Mouse (Mus musculus): ENCODE measurements around the gene Zfp667. TPM values are rescaled to one million over a fixed set of nuclear protein-coding genes. Genes with fewer than 3 reads are reported as not detected.
"Not testable (repeated sequence)": the region's sequence is repeated elsewhere in the genome, so short reads cannot be mapped to it uniquely, and the experiment has no call there.

Zfp667 gene
- polyA plus RNA-seq (2012; ENCODE audit: insufficient read depth, insufficient read length, low replicate concordance, missing spikeins), result not detected in 2 replicates

- H3K27ac ChIP-seq (ENCODE audit: insufficient read depth, low read depth, low read length), result peak within 1 kb of the TSS; percentile 75
- peaks cover 9% of the 10 kb centered on the region; the same call in 1 of the 2 replicates for H3K4me1 ChIP-seq (ENCODE audit: control insufficient read depth, insufficient read depth, low read length)
- H3K4me3 ChIP-seq (ENCODE audit: insufficient read depth, low read depth, low read length), result peak within 1 kb of the TSS; percentile 50
- peak; percentile 71 for TF ChIP-seq POLR2A (IDR thresholded peaks at IDR 0.05; ENCODE audit: insufficient read depth, low read depth, low read length)
- no peak for TF ChIP-seq CTCF (IDR thresholded peaks at IDR 0.05; ENCODE audit: insufficient read depth, low read depth, low read length)
- WGBS, result 2% methylated on average over 50 of the region's 50 CpGs
Observed at GRCm38 (mm10) chr7:6285842-6286705, at the start of gene Zfp667. Zfp667 (plus strand) TSS chr7:6286579.

GRCm38 (mm10) chr7:6239787-6240186 lies 46.6 kb upstream of the Zfp667 start:
- H3K4me1 ChIP-seq (ENCODE audit: control insufficient read depth, insufficient read depth, low read length), result no peaks in the 10 kb centered on the region
- H3K4me3 ChIP-seq (ENCODE audit: insufficient read depth, low read depth, low read length), result no peak overlapping the region
- no peak overlapping the region for H3K27ac ChIP-seq (ENCODE audit: insufficient read depth, low read depth, low read length)
- TF ChIP-seq CTCF (IDR thresholded peaks at IDR 0.05; ENCODE audit: insufficient read depth, low read depth, low read length), result no peak
- TF ChIP-seq POLR2A (IDR thresholded peaks at IDR 0.05; ENCODE audit: insufficient read depth, low read depth, low read length), result no peak
- WGBS, result 52% methylated on average over 11 of the region's 11 CpGs

GRCm38 (mm10) chr7:6240841-6241425 lies 45.4 kb upstream of the Zfp667 start:
- H3K27ac ChIP-seq (ENCODE audit: insufficient read depth, low read depth, low read length); H3K4me1 ChIP-seq (ENCODE audit: control insufficient read depth, insufficient read depth, low read length); H3K4me3 ChIP-seq (ENCODE audit: insufficient read depth, low read depth, low read length): not testable (repeated sequence)
- 13% methylated on average over 1 of the region's 1 CpGs for WGBS

- TF ChIP-seq CTCF (IDR thresholded peaks at IDR 0.05; ENCODE audit: insufficient read depth, low read depth, low read length), result no peak
- no peak for TF ChIP-seq POLR2A (IDR thresholded peaks at IDR 0.05; ENCODE audit: insufficient read depth, low read depth, low read length)
- WGBS, result 56% methylated on average over 11 of the region's 11 CpGs
- H3K4me1 ChIP-seq (ENCODE audit: control insufficient read depth, insufficient read depth, low read length), result no peaks in the 10 kb centered on the region
- no peak overlapping the region for H3K4me3 ChIP-seq (ENCODE audit: insufficient read depth, low read depth, low read length)
- H3K27ac ChIP-seq (ENCODE audit: insufficient read depth, low read depth, low read length), result no peak overlapping the region
Observed at GRCm38 (mm10) chr7:6244361-6245292, 41.8 kb upstream of the Zfp667 start.

- H3K27ac ChIP-seq (ENCODE audit: insufficient read depth, low read depth, low read length), result no peak within 1 kb of the TSS
- H3K4me1 ChIP-seq (ENCODE audit: control insufficient read depth, insufficient read depth, low read length), result no peaks in the 10 kb centered on the region
- WGBS, result 80% methylated on average over 6 of the region's 6 CpGs
- TF ChIP-seq POLR2A (IDR thresholded peaks at IDR 0.05; ENCODE audit: insufficient read depth, low read depth, low read length), result no peak
- H3K4me3 ChIP-seq (ENCODE audit: insufficient read depth, low read depth, low read length), result no peak within 1 kb of the TSS
Observed at GRCm38 (mm10) chr7:6252410-6252809, 34.0 kb upstream of the Zfp667 start, which contains the start of gene Epp13. Epp13 (plus strand) TSS chr7:6252710.

GRCm38 (mm10) chr7:6254451-6254850 lies 31.9 kb upstream of the Zfp667 start:
- 88% methylated on average over 5 of the region's 5 CpGs for WGBS
- no peaks in the 10 kb centered on the region for H3K4me1 ChIP-seq (ENCODE audit: control insufficient read depth, insufficient read depth, low read length)
- H3K4me3 ChIP-seq (ENCODE audit: insufficient read depth, low read depth, low read length), result no peak overlapping the region
- no peak overlapping the region for H3K27ac ChIP-seq (ENCODE audit: insufficient read depth, low read depth, low read length)
- TF ChIP-seq POLR2A (IDR thresholded peaks at IDR 0.05; ENCODE audit: insufficient read depth, low read depth, low read length) (no peak), CTCF (IDR thresholded peaks at IDR 0.05; ENCODE audit: insufficient read depth, low read depth, low read length) (no peak)

GRCm38 (mm10) chr7:6257386-6257785 lies 29.0 kb upstream of the Zfp667 start:
- Histone ChIP-seq H3K4me1 (ENCODE audit: control insufficient read depth, insufficient read depth, low read length) (no peaks in the 10 kb centered on the region), H3K4me3 (ENCODE audit: insufficient read depth, low read depth, low read length) (no peak overlapping the region), H3K27ac (ENCODE audit: insufficient read depth, low read depth, low read length) (no peak overlapping the region)
- TF ChIP-seq POLR2A (IDR thresholded peaks at IDR 0.05; ENCODE audit: insufficient read depth, low read depth, low read length), result no peak
- TF ChIP-seq CTCF (IDR thresholded peaks at IDR 0.05; ENCODE audit: insufficient read depth, low read depth, low read length), result no peak
- 86% methylated on average over 4 of the region's 4 CpGs for WGBS

GRCm38 (mm10) chr7:6258232-6259220 lies 27.9 kb upstream of the Zfp667 start:
- no peak overlapping the region for H3K4me3 ChIP-seq (ENCODE audit: insufficient read depth, low read depth, low read length)
- TF ChIP-seq CTCF (IDR thresholded peaks at IDR 0.05; ENCODE audit: insufficient read depth, low read depth, low read length) (no peak), POLR2A (IDR thresholded peaks at IDR 0.05; ENCODE audit: insufficient read depth, low read depth, low read length) (no peak)
- H3K27ac ChIP-seq (ENCODE audit: insufficient read depth, low read depth, low read length), result no peak overlapping the region
- 32% methylated on average over 16 of the region's 16 CpGs for WGBS
- H3K4me1 ChIP-seq (ENCODE audit: control insufficient read depth, insufficient read depth, low read length), result no peaks in the 10 kb centered on the region

- not testable (repeated sequence) for H3K4me3 ChIP-seq (ENCODE audit: insufficient read depth, low read depth, low read length); H3K4me1 ChIP-seq (ENCODE audit: control insufficient read depth, insufficient read depth, low read length); H3K27ac ChIP-seq (ENCODE audit: insufficient read depth, low read depth, low read length)
- 45% methylated on average over 2 of the region's 2 CpGs for WGBS
Observed at GRCm38 (mm10) chr7:6260004-6260403, 26.4 kb upstream of the Zfp667 start.

Measured in olfactory bulb, adult 2 months (tissue).